Mouse (Mus musculus): ENCODE data around the gene Tspan14.
A peak's percentile ranks its signal among the peaks of the same experiment; 100 is the strongest.

The Tspan14 gene

GRCm38 (mm10) chr14:40952301-40952700 lies 14.3 kb downstream of the Tspan14 start:
- DNase-seq: no peak

- no peak for DNase-seq
These were observed 16.6 kb downstream of the Tspan14 start for GRCm38 (mm10) chr14:40949730-40950614.

GRCm38 (mm10) chr14:40949047-40949446 lies 17.6 kb downstream of the Tspan14 start:
- peak in 1 of 2 experiments; percentile 61 for DNase-seq

GRCm38 (mm10) chr14:40948522-40948921 lies 18.1 kb downstream of the Tspan14 start:
- DNase-seq: peak in 1 of 2 experiments; percentile 63

- DNase-seq: peak; percentile 76 to 78
These were observed 18.9 kb downstream of the Tspan14 start for GRCm38 (mm10) chr14:40947431-40948394.

- no peak for DNase-seq
These were observed 22.8 kb downstream of the Tspan14 start for GRCm38 (mm10) chr14:40943802-40944201.

GRCm38 (mm10) chr14:40942429-40942828 lies 24.2 kb downstream of the Tspan14 start:
- DNase-seq: no peak

GRCm38 (mm10) chr14:40938380-40938987 lies 28.1 kb downstream of the Tspan14 start:
- DNase-seq: no peak

GRCm38 (mm10) chr14:40937052-40937451 lies 29.6 kb downstream of the Tspan14 start:
- no peak for DNase-seq

- peak in 1 of 2 experiments; percentile 24 for DNase-seq
These were observed 31.1 kb downstream of the Tspan14 start for GRCm38 (mm10) chr14:40935481-40935880.

GRCm38 (mm10) chr14:40935054-40935453 lies 31.6 kb downstream of the Tspan14 start:
- no peak for DNase-seq

- no peak for DNase-seq
These were observed 33.3 kb downstream of the Tspan14 start for GRCm38 (mm10) chr14:40933328-40933727.

- peak in 1 of 2 experiments; percentile 53 for DNase-seq
These were observed 34.4 kb downstream of the Tspan14 start for GRCm38 (mm10) chr14:40932225-40932624.

- peak in 1 of 2 experiments; percentile 42 for DNase-seq
These were observed 35.3 kb downstream of the Tspan14 start for GRCm38 (mm10) chr14:40931115-40931829.

GRCm38 (mm10) chr14:40929943-40930342 lies 36.7 kb downstream of the Tspan14 start:
- DNase-seq: no peak

GRCm38 (mm10) chr14:40928897-40929296 lies 37.7 kb downstream of the Tspan14 start:
- DNase-seq: no peak

- DNase-seq: peak in 1 of 2 experiments; percentile 42
These were observed 39.6 kb downstream of the Tspan14 start for GRCm38 (mm10) chr14:40927041-40927440.

- peak; percentile 31 to 50 for DNase-seq
These were observed 42.1 kb downstream of the Tspan14 start for GRCm38 (mm10) chr14:40924378-40925113.

- no peak for DNase-seq
These were observed 45.4 kb downstream of the Tspan14 start for GRCm38 (mm10) chr14:40921241-40921640.

GRCm38 (mm10) chr14:40919521-40919920 lies 47.1 kb downstream of the Tspan14 start:
- peak; percentile 15 to 17 for DNase-seq

GRCm38 (mm10) chr14:40918477-40918876 lies 48.1 kb downstream of the Tspan14 start:
- no peak for DNase-seq

Measured in lung, adult 18-20 months (tissue).